Mouse (Mus musculus): ENCODE data around the gene Nmrk2. TPM values are rescaled to one million over a fixed set of nuclear protein-coding genes. Genes with fewer than 3 reads are reported as not detected.

Nmrk2 gene
- polyA plus RNA-seq (2012; rRNA removed): 0.18 and 0.21 TPM in 2 replicates

- no peak for DNase-seq (ENCODE audit: low read depth)
Observed at GRCm38 (mm10) chr10:81201807-81202758, at the start of gene Nmrk2. Nmrk2 (minus strand) TSS chr10:81202051.

GRCm38 (mm10) chr10:81249442-81249841, 47.6 kb upstream of the Nmrk2 start:
- DNase-seq (ENCODE audit: low read depth): no peak
- no peak for TF ChIP-seq CTCF (IDR thresholded peaks at IDR 0.05; ENCODE audit: borderline replicate concordance, extremely low read depth, insufficient read depth, insufficient read length)
- no peak for TF ChIP-seq POLR2A (IDR thresholded peaks at IDR 0.05; ENCODE audit: borderline replicate concordance, extremely low read depth, insufficient read depth, insufficient read length, poor library complexity, severe bottlenecking)

More at GRCm38 (mm10) chr10:81201807-81202758, at the start of gene Nmrk2:
- no peak for TF ChIP-seq POLR2A (IDR thresholded peaks at IDR 0.05; ENCODE audit: borderline replicate concordance, extremely low read depth, insufficient read depth, insufficient read length, poor library complexity, severe bottlenecking)

GRCm38 (mm10) chr10:81247804-81248203, 46.0 kb upstream of the Nmrk2 start:
- no peak for DNase-seq (ENCODE audit: low read depth)
- TF ChIP-seq POLR2A (IDR thresholded peaks at IDR 0.05; ENCODE audit: borderline replicate concordance, extremely low read depth, insufficient read depth, insufficient read length, poor library complexity, severe bottlenecking) (no peak), CTCF (IDR thresholded peaks at IDR 0.05; ENCODE audit: borderline replicate concordance, extremely low read depth, insufficient read depth, insufficient read length) (no peak)

GRCm38 (mm10) chr10:81245166-81245565, 43.3 kb upstream of the Nmrk2 start:
- TF ChIP-seq CTCF (IDR thresholded peaks at IDR 0.05; ENCODE audit: borderline replicate concordance, extremely low read depth, insufficient read depth, insufficient read length) (no peak), POLR2A (IDR thresholded peaks at IDR 0.05; ENCODE audit: borderline replicate concordance, extremely low read depth, insufficient read depth, insufficient read length, poor library complexity, severe bottlenecking) (no peak)
- no peak for DNase-seq (ENCODE audit: low read depth)

- TF ChIP-seq POLR2A (IDR thresholded peaks at IDR 0.05; ENCODE audit: borderline replicate concordance, extremely low read depth, insufficient read depth, insufficient read length, poor library complexity, severe bottlenecking): no peak
- peak; percentile 91 for TF ChIP-seq CTCF (IDR thresholded peaks at IDR 0.05; ENCODE audit: borderline replicate concordance, extremely low read depth, insufficient read depth, insufficient read length)
- DNase-seq (ENCODE audit: low read depth): peak; percentile 66
Observed at GRCm38 (mm10) chr10:81244595-81244994, 42.7 kb upstream of the Nmrk2 start.

- no peak for DNase-seq (ENCODE audit: low read depth)
- TF ChIP-seq CTCF (IDR thresholded peaks at IDR 0.05; ENCODE audit: borderline replicate concordance, extremely low read depth, insufficient read depth, insufficient read length) (no peak), POLR2A (IDR thresholded peaks at IDR 0.05; ENCODE audit: borderline replicate concordance, extremely low read depth, insufficient read depth, insufficient read length, poor library complexity, severe bottlenecking) (no peak)
Observed at GRCm38 (mm10) chr10:81244146-81244545, 42.3 kb upstream of the Nmrk2 start.

GRCm38 (mm10) chr10:81242021-81242420, 40.2 kb upstream of the Nmrk2 start:
- TF ChIP-seq POLR2A (IDR thresholded peaks at IDR 0.05; ENCODE audit: borderline replicate concordance, extremely low read depth, insufficient read depth, insufficient read length, poor library complexity, severe bottlenecking) (no peak), CTCF (IDR thresholded peaks at IDR 0.05; ENCODE audit: borderline replicate concordance, extremely low read depth, insufficient read depth, insufficient read length) (no peak)
- DNase-seq (ENCODE audit: low read depth): no peak

GRCm38 (mm10) chr10:81240876-81241275, 39.0 kb upstream of the Nmrk2 start:
- peak; percentile 67 for DNase-seq (ENCODE audit: low read depth)
- TF ChIP-seq POLR2A (IDR thresholded peaks at IDR 0.05; ENCODE audit: borderline replicate concordance, extremely low read depth, insufficient read depth, insufficient read length, poor library complexity, severe bottlenecking) (no peak), CTCF (IDR thresholded peaks at IDR 0.05; ENCODE audit: borderline replicate concordance, extremely low read depth, insufficient read depth, insufficient read length) (peak; percentile 75)

GRCm38 (mm10) chr10:81238618-81239017, 36.8 kb upstream of the Nmrk2 start:
- no peak for DNase-seq (ENCODE audit: low read depth)
- no peak for TF ChIP-seq CTCF (IDR thresholded peaks at IDR 0.05; ENCODE audit: borderline replicate concordance, extremely low read depth, insufficient read depth, insufficient read length)
- TF ChIP-seq POLR2A (IDR thresholded peaks at IDR 0.05; ENCODE audit: borderline replicate concordance, extremely low read depth, insufficient read depth, insufficient read length, poor library complexity, severe bottlenecking): no peak

GRCm38 (mm10) chr10:81236471-81237268, 34.8 kb upstream of the Nmrk2 start:
- no peak for DNase-seq (ENCODE audit: low read depth)
- no peak for TF ChIP-seq POLR2A (IDR thresholded peaks at IDR 0.05; ENCODE audit: borderline replicate concordance, extremely low read depth, insufficient read depth, insufficient read length, poor library complexity, severe bottlenecking)
- no peak for TF ChIP-seq CTCF (IDR thresholded peaks at IDR 0.05; ENCODE audit: borderline replicate concordance, extremely low read depth, insufficient read depth, insufficient read length)

- TF ChIP-seq CTCF (IDR thresholded peaks at IDR 0.05; ENCODE audit: borderline replicate concordance, extremely low read depth, insufficient read depth, insufficient read length) (no peak), POLR2A (IDR thresholded peaks at IDR 0.05; ENCODE audit: borderline replicate concordance, extremely low read depth, insufficient read depth, insufficient read length, poor library complexity, severe bottlenecking) (no peak)
- no peak for DNase-seq (ENCODE audit: low read depth)
Observed at GRCm38 (mm10) chr10:81234206-81234605, 32.4 kb upstream of the Nmrk2 start.
